Mouse (Mus musculus) hindbrain, embryonic 12.5 days (tissue): ENCODE results near the gene Dip2c. TPM values are rescaled to one million over a fixed set of nuclear protein-coding genes. Genes with fewer than 3 reads are reported as not detected.

Experiments
- ATAC-seq: fragments of 200-750 bp; cut with Nextera tagmentation; 2 replicates; pipeline ENCODE4 v1.8.0; 2017; ENCODE audit warnings: moderate TSS enrichment; ENCODE audit not compliant: low FRiP score
- H3K27ac ChIP-seq: fragments of 300-500 bp; sonication (generic); 2 replicates; pipeline ENCODE4 v1.5.1; 2016; ENCODE audit warnings: mild to moderate bottlenecking
- H3K27me3 ChIP-seq: fragments of 300-500 bp; sonication (generic); 2 replicates; pipeline ENCODE4 v1.6.1; 2016; ENCODE audit warnings: mild to moderate bottlenecking
- H3K36me3 ChIP-seq: fragments of 300-500 bp; sonication (generic); 2 replicates; pipeline ENCODE4 v1.6.1; 2016; ENCODE audit warnings: mild to moderate bottlenecking
- H3K4me1 ChIP-seq: fragments of 300-500 bp; sonication (generic); 2 replicates; pipeline ENCODE4 v1.6.1; 2016
- H3K4me2 ChIP-seq: fragments of 300-500 bp; sonication (generic); replicated peaks from 2 replicates; pipeline ENCODE4 v1.6.1; 2016; ENCODE audit warnings: mild to moderate bottlenecking
- H3K4me3 ChIP-seq: fragments of 300-500 bp; sonication (generic); 2 replicates; pipeline ENCODE4 v1.5.1; 2016; ENCODE audit warnings: mild to moderate bottlenecking
- H3K9ac ChIP-seq: fragments of 300-500 bp; sonication (generic); 2 replicates; pipeline ENCODE4 v1.6.1; 2016; ENCODE audit warnings: mild to moderate bottlenecking, moderate library complexity
- H3K9me3 ChIP-seq: fragments of 300-500 bp; sonication (generic); replicated peaks from 2 replicates; pipeline ENCODE4 v1.6.1; 2016; ENCODE audit warnings: mild to moderate bottlenecking
- WGBS: fragments of 180-500 bp; shearing (Covaris S2); methylation state at CpG from one replicate; pipeline ENCODE4 v1.1.7; 2016; 5-methylcytosine and 5-hydroxymethylcytosine counted together
- polyA plus RNA-seq: library from polyadenylated mRNA; unstranded; fragments of >200 nt; fragmentation: Nextera tagmentation; extraction: Ambion mirVana; gene quantifications from 2 replicates; pipeline ENCODE4 v1.2.1, GENCODE M21; 2016

The Dip2c gene
- polyA plus RNA-seq, 1 experiment from 2014 or later, result 12.7 TPM

DNA sequence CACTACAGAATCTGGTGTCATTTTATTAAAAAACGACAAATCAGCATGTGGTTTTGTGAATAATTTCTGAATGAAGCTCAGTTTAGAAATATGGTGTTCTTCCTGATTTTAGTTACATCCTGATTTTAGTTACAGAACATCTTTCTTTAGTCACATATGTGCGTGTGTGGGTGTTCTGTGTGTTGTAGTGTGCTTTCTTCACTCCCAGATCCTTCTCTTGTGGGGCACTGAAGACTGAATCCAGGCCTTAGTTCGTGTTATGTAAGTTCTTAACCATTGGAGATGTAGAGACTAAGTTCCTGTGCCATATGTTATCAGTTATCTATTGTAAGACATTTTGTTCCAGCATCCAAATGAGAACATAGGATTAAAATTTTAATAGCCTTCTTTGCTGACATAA is 117.1 kb downstream of the Dip2c start:
- Histone ChIP-seq H3K4me2 (no peak overlapping the region), H3K27me3 (no peaks in the 10 kb centered on the region), H3K9ac (no peak overlapping the region), H3K4me3 (no peak overlapping the region), H3K27ac (no peak overlapping the region), H3K4me1 (no peaks in the 10 kb centered on the region; the same call in none of the 2 replicates), H3K9me3 (no peaks in the 10 kb centered on the region), H3K36me3 (no peaks in the 10 kb centered on the region)
- WGBS, result 90% methylated on average over 3 of the region's 3 CpGs
- ATAC-seq, result no peak

DNA sequence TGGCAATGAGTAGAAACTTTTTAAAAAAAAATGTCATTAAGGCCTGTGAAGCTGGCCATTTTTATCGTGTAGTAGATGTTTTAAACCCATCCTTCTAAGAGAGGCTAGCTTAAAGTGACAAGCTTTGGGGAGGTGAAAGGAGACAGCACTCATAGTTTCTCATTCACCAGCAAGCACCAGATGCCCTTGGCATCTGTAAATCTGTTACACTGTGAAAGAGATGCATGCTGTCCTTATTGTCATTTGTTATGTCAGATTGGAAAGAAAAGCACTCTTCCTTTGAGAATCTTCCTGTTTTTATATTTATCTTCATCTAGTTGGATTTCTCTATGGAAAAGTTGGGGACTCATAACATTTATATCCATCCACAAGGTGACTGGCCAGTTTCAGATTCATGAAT is 119.0 kb downstream of the Dip2c start:
- H3K4me1 ChIP-seq, result peaks cover 3% of the 10 kb centered on the region
- no peak overlapping the region for H3K27ac ChIP-seq
- H3K9me3 ChIP-seq, result no peaks in the 10 kb centered on the region
- H3K4me3 ChIP-seq, result no peak overlapping the region
- 83% methylated on average over 1 of the region's 1 CpGs for WGBS
- H3K4me2 ChIP-seq, result no peak overlapping the region
- H3K36me3 ChIP-seq, result no peaks in the 10 kb centered on the region
- no peak for ATAC-seq
- no peaks in the 10 kb centered on the region for H3K27me3 ChIP-seq
- H3K9ac ChIP-seq, result no peak overlapping the region

DNA sequence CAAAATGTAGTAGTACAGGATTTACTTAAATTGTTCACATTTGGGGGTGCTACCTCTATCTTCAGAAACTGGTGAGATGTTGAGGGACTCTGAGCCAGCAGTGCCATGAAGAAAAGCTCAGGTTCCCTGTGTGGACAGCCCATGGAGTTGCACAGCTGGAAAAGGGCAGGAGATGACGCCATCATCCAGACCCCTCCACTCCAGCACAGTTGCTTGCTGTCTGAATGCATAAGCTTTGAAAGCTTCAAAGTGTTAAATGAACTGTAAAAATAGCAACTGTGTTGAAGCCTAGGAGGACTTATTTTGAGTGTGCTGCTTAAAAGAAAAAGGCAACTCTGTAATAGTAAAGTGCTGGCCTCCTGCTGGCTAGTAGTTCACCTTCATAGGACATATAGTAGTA is 122.5 kb downstream of the Dip2c start:
- 24% methylated on average over 1 of the region's 1 CpGs for WGBS
- no peak overlapping the region for H3K4me3 ChIP-seq
- no peak for ATAC-seq

DNA sequence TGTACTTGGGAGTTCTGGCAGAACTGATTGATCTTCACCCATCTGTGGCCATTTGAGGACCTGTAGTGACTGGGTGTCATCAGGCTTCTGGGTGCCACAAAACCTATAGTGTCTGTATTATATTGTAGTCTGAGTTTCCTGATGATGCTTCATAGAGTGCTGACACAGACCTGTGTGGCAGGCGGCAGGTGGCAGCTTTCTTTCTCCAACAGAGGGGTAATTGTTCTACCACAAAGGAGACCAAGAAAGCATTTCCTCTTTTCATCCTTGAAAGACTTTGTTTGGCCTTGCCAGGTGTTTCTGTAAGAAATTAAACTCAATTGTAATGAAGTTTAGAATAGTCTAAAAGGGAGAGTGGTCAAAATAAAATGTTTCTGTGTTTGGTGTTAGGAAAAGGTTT is 129.1 kb downstream of the Dip2c start:
- no peaks in the 10 kb centered on the region for H3K36me3 ChIP-seq
- ATAC-seq, result no peak

More for the DNA sequence above, 122.5 kb downstream of the Dip2c start:
- H3K4me1 ChIP-seq, result peaks cover 3% of the 10 kb centered on the region; the same call in 1 of the 2 replicates
- H3K9ac ChIP-seq, result no peak overlapping the region
- H3K27me3 ChIP-seq, result no peaks in the 10 kb centered on the region
- no peaks in the 10 kb centered on the region for H3K36me3 ChIP-seq
- no peaks in the 10 kb centered on the region for H3K9me3 ChIP-seq
- H3K4me2 ChIP-seq, result no peak overlapping the region
- H3K27ac ChIP-seq, result no peak overlapping the region

DNA sequence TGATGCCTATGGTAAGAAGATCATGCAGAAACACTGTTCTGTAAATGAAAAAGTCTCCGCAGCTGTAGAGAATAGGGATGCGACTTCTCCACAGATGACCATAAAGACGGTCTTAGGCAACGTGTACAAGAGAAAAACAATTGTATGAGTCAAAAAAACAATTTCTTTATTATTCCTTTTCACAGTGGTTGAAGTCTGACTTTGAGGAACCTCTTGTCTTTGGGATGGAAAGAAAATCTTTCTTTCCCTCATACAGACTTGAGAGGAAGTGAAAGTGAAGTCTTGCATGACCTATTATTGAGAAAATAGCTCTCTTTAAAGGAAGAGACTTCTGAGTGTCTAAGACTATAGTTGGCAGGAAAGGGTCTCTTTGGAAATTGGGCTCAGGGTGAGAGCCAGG is 132.7 kb downstream of the Dip2c start:
- Histone ChIP-seq H3K9me3 (no peaks in the 10 kb centered on the region), H3K27me3 (no peaks in the 10 kb centered on the region), H3K4me3 (no peak overlapping the region), H3K4me1 (no peaks in the 10 kb centered on the region), H3K27ac (no peak overlapping the region), H3K36me3 (no peaks in the 10 kb centered on the region), H3K4me2 (no peak overlapping the region), H3K9ac (no peak overlapping the region)
- WGBS, result 92% methylated on average over 4 of the region's 4 CpGs
- no peak for ATAC-seq

More for the DNA sequence above, 129.1 kb downstream of the Dip2c start:
- Histone ChIP-seq H3K4me1 (no peaks in the 10 kb centered on the region), H3K9ac (no peak overlapping the region), H3K27ac (no peak overlapping the region), H3K4me2 (no peak overlapping the region), H3K27me3 (no peaks in the 10 kb centered on the region), H3K4me3 (no peak overlapping the region), H3K9me3 (no peaks in the 10 kb centered on the region)
- WGBS, result 58% methylated on average over 1 of the region's 1 CpGs

DNA sequence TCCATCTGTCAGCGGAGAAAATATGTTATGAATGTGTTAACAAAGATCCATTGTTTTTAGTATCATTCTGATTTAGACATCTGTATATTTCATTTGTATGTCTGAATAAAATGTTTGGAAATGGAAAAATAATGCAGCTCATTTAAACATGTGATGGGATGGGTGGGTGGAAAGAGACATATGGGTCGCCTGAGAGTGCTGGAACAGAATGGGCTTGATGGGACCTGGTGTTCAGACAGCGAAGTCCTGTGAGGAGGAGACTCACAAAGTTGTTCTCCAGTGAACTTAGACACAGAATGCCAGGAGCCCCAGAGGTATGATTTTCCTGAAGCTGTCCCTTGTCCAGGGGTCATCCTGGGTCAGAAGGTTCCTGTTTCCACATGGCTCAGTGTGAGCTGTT is 142.1 kb downstream of the Dip2c start:
- H3K27ac ChIP-seq, result no peak overlapping the region
- H3K36me3 ChIP-seq, result no peaks in the 10 kb centered on the region
- H3K9ac ChIP-seq, result no peak overlapping the region
- no peak for ATAC-seq
- H3K4me3 ChIP-seq, result no peak overlapping the region
- no peaks in the 10 kb centered on the region for H3K9me3 ChIP-seq
- no peak overlapping the region for H3K4me2 ChIP-seq
- H3K4me1 ChIP-seq, result no peaks in the 10 kb centered on the region
- WGBS, result 85% methylated on average over 3 of the region's 3 CpGs
- no peaks in the 10 kb centered on the region for H3K27me3 ChIP-seq

DNA sequence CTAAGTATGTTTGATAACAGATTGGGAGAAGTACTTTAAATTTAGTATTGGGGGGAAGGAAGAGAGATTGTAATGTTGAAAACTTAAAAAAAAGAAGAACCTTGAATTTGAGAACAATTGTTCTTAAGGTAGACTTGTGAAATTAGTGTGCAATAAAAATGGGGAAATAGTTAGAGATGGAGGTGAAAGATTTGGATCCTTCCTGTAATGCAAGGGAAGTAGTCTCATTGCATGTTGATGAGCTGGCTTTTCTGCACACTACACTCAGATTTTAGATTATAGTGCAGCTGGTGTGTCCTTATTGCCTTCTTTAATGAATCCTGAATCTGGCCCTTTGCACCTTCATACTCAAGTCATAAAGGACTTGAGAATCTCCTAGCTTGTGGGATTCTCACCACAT is 142.9 kb downstream of the Dip2c start:
- Histone ChIP-seq H3K4me1 (no peaks in the 10 kb centered on the region), H3K9me3 (no peaks in the 10 kb centered on the region), H3K4me2 (no peak overlapping the region), H3K9ac (no peak overlapping the region), H3K36me3 (no peaks in the 10 kb centered on the region), H3K27ac (no peak overlapping the region), H3K4me3 (no peak overlapping the region), H3K27me3 (no peaks in the 10 kb centered on the region)
- no peak for ATAC-seq

DNA sequence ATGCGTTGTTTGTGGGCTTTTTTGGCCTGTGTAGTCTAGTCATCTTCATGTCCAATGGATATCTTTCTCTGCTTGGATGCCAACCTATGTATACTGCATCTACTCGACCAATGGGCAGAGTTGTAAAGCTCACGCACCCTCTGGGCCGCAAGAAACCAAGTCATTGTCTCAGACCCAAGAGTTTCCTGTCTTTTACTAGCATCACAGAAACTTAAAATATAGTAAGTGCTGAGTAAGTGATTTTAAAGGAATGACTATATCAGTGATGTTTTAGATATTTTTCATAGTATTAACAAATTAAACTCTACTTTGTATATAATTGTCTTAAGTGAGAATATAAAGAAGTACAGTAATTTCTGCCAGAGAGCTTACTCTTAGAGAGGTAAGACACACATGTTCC is 145.6 kb downstream of the Dip2c start:
- Histone ChIP-seq H3K4me1 (no peaks in the 10 kb centered on the region), H3K4me3 (no peak overlapping the region), H3K27me3 (no peaks in the 10 kb centered on the region), H3K9me3 (no peaks in the 10 kb centered on the region), H3K4me2 (no peak overlapping the region), H3K9ac (no peak overlapping the region), H3K27ac (no peak overlapping the region), H3K36me3 (no peaks in the 10 kb centered on the region)
- 91% methylated on average over 4 of the region's 4 CpGs for WGBS
- ATAC-seq, result no peak

DNA sequence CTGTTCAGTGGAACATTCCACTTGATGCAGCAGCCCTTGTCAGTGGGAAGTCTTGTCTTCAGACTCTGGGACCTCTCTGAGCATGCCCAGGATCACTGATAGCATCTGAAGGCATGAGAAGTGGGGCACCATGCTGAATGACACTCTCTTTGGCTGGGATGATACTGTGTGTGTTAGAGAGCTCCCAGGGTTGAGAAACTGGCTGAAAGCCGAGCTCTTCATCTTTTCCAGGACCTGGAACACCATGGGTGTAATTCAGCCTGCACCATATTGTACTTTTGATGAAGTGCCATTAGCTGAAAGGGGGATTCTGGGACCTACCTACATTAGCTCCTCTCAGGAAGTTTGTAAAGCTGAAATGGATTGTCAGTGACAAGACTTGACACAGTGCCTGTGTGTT is 146.5 kb downstream of the Dip2c start:
- Histone ChIP-seq H3K9ac (no peak overlapping the region), H3K4me1 (no peaks in the 10 kb centered on the region), H3K4me3 (no peak overlapping the region), H3K9me3 (no peaks in the 10 kb centered on the region), H3K27ac (no peak overlapping the region), H3K36me3 (no peaks in the 10 kb centered on the region), H3K4me2 (no peak overlapping the region), H3K27me3 (no peaks in the 10 kb centered on the region)
- 82% methylated on average over 1 of the region's 1 CpGs for WGBS
- ATAC-seq, result no peak

DNA sequence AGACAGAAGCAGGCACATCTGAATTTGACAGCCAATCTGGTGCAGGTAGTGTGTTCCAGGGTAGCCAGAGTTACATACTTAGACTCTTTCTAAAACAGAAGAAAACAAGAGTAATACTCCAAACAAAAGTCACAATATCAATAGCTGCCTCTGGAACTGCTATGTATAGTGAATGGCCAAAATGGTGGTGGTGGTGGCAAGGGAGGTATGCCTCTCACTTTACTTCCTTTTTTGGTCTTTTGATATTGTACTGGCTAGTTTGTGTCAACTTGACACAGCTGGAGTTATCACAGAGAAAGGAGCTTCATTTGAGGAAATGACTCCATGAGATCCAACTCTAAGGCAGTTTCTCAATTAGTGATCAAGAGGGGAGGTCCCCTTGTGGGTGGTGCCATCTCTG is 148.1 kb downstream of the Dip2c start:
- Histone ChIP-seq H3K4me3 (no peak overlapping the region), H3K4me1 (no peaks in the 10 kb centered on the region), H3K27ac (no peak overlapping the region), H3K9me3 (no peaks in the 10 kb centered on the region), H3K4me2 (no peak overlapping the region), H3K9ac (no peak overlapping the region), H3K36me3 (no peaks in the 10 kb centered on the region), H3K27me3 (no peaks in the 10 kb centered on the region)
- no peak for ATAC-seq

DNA sequence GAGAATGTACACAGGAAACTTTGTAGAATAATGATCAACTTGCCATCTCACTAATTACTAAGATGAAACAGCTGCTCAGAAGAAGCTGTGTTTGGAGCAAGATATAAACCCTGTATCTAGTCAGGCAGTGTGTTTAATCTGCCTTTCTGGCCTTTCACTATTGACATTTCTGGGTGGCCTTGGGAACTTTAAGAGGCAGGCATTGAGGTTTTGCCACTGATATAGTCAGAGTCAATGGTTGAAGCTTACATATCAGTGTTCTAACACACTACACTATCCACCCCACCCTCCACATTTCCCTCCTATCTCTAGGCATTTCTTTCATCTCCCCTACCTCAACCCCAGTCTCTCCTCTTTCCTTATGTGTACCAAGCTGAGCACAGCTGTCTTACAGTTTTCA is 149.9 kb downstream of the Dip2c start:
- Histone ChIP-seq H3K36me3 (no peaks in the 10 kb centered on the region), H3K4me3 (no peak overlapping the region), H3K4me1 (no peaks in the 10 kb centered on the region), H3K27ac (no peak overlapping the region), H3K9ac (no peak overlapping the region), H3K27me3 (no peaks in the 10 kb centered on the region), H3K4me2 (no peak overlapping the region), H3K9me3 (peaks cover 3% of the 10 kb centered on the region; the same call in 1 of the 2 replicates)
- no peak for ATAC-seq

DNA sequence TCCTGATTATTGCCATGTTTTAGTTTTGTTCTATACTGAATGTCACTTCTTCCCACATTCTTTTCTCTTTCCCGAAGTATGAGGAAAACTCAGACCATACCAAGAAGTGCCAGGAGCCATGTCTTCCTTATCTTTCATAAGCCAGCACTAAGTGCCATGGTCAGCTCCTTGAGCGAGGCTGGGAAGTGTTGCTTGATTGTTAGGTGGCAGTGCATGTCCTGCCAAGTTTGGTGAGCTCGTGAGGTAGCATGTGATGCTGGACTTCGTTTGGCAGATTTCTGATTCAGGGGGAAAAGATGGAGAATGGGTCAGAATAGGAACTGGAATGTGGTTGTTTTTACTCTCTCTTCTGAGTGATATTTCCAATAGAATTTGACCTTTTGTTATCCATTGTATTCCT is 150.5 kb downstream of the Dip2c start:
- no peak overlapping the region for H3K9ac ChIP-seq
- H3K4me2 ChIP-seq, result no peak overlapping the region
- no peaks in the 10 kb centered on the region for H3K27me3 ChIP-seq
- no peaks in the 10 kb centered on the region for H3K4me1 ChIP-seq
- H3K9me3 ChIP-seq, result peaks cover 6% of the 10 kb centered on the region; the same call in 1 of the 2 replicates
- H3K4me3 ChIP-seq, result no peak overlapping the region
- no peaks in the 10 kb centered on the region for H3K36me3 ChIP-seq
- no peak overlapping the region for H3K27ac ChIP-seq
- WGBS, result 82% methylated on average over 4 of the region's 4 CpGs
- no peak for ATAC-seq

DNA sequence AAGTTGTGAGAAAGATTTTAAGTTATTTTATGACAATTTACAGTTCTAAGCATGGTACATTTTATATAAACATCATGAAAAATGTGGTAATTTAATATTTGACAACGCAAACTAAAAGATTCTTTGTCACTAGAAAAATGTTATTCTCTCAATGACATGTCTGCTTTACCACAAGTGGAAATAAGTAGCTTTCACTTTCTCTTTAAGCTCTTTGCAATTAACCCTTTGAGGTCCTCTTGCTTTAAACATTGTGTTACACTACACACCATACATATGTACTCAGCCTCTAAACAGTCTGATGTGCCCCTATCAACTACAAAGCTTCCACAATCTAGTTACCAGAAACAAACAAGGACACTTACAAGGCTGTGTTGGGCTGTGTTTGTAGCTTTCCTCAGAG is 153.6 kb downstream of the Dip2c start:
- Histone ChIP-seq H3K4me2 (no peak overlapping the region), H3K36me3 (no peaks in the 10 kb centered on the region), H3K27me3 (no peaks in the 10 kb centered on the region), H3K9ac (no peak overlapping the region), H3K27ac (no peak overlapping the region), H3K9me3 (peaks cover 6% of the 10 kb centered on the region; the same call in 1 of the 2 replicates), H3K4me3 (no peak overlapping the region), H3K4me1 (no peaks in the 10 kb centered on the region)
- 100% methylated on average over 1 of the region's 1 CpGs for WGBS
- no peak for ATAC-seq

DNA sequence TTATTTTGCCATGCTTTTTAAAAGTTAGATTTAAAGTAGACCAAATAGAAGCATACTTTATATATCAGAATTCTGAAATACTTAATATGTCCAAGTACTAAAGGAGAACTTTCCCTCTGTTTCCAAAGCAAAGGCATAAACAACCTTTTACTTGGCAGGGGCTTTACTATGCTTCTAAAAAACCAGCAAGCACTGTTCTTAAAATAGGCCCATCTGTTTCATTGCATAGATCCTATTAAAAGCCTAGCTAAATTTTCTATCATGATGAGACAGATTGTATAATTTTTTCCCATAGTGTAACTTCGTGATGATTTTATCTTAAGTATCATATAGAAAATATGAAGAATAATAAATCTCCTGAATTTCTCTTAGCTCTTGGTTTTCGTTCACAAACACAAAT is 154.4 kb downstream of the Dip2c start:
- Histone ChIP-seq H3K36me3 (no peaks in the 10 kb centered on the region), H3K27ac (no peak overlapping the region), H3K4me3 (no peak overlapping the region), H3K4me1 (no peaks in the 10 kb centered on the region), H3K4me2 (no peak overlapping the region), H3K27me3 (no peaks in the 10 kb centered on the region), H3K9ac (no peak overlapping the region), H3K9me3 (peaks cover 6% of the 10 kb centered on the region; the same call in 1 of the 2 replicates)
- no peak for ATAC-seq
- 92% methylated on average over 2 of the region's 2 CpGs for WGBS
